Mouse (Mus musculus) midbrain, embryonic 11.5 days (tissue): ENCODE measurements around the gene Nptx2. TPM values are rescaled to one million over a fixed set of nuclear protein-coding genes. Genes with fewer than 3 reads are reported as not detected.

Experiments
- ATAC-seq: fragments of 200-750 bp; cut with Nextera tagmentation; 2 replicates; pipeline ENCODE4 v1.8.0; 2017; ENCODE audit warnings: moderate TSS enrichment, moderate library complexity; ENCODE audit not compliant: low FRiP score
- DNase-seq: peaks from one replicate; pipeline ENCODE4 v3.0.0; 2015; ENCODE audit warnings: low spot score; ENCODE audit errors: missing footprints
- H3K27ac ChIP-seq: fragments of 300-500 bp; sonication (generic); 2 replicates; pipeline ENCODE4 v1.5.1; 2014; ENCODE audit warnings: low read depth, low read length
- H3K27me3 ChIP-seq: fragments of 300-500 bp; sonication (generic); 2 replicates; pipeline ENCODE4 v1.6.1; 2014; ENCODE audit warnings: mild to moderate bottlenecking, low read length, moderate library complexity, mixed read lengths; ENCODE audit not compliant: control insufficient read depth, insufficient read depth
- H3K36me3 ChIP-seq: fragments of 300-500 bp; sonication (generic); 2 replicates; pipeline ENCODE4 v1.6.1; 2014; ENCODE audit warnings: mild to moderate bottlenecking, low read length, moderate library complexity, mixed read lengths; ENCODE audit not compliant: control insufficient read depth, insufficient read depth
- H3K4me1 ChIP-seq: fragments of 300-500 bp; sonication (generic); 2 replicates; pipeline ENCODE4 v1.6.1; 2014; ENCODE audit warnings: low read length; ENCODE audit not compliant: control insufficient read depth, insufficient read depth
- H3K4me2 ChIP-seq: fragments of 300-500 bp; sonication (generic); 2 replicates; pipeline ENCODE4 v1.6.1; 2014; ENCODE audit warnings: mild to moderate bottlenecking, moderate library complexity
- H3K4me3 ChIP-seq: fragments of 300-500 bp; sonication (generic); 2 replicates; pipeline ENCODE4 v1.5.1; 2014; ENCODE audit warnings: low read depth, low read length
- H3K9ac ChIP-seq: fragments of 300-500 bp; sonication (generic); 2 replicates; pipeline ENCODE4 v1.6.1; 2014; ENCODE audit warnings: low read length
- H3K9me3 ChIP-seq: fragments of 300-500 bp; sonication (generic); 2 replicates; pipeline ENCODE4 v1.6.1; 2016; ENCODE audit warnings: low read length; ENCODE audit not compliant: control insufficient read depth
- WGBS: fragments of 180-500 bp; shearing (Covaris S2); extraction: QIAGEN DNeasy Blood & Tissue Kit; methylation state at CpG from one replicate; pipeline ENCODE4 v1.1.7; 2014; 5-methylcytosine and 5-hydroxymethylcytosine counted together
- polyA plus RNA-seq: library from polyadenylated mRNA; unstranded; fragments of >200 nt; fragmentation: Nextera tagmentation; extraction: Ambion mirVana; gene quantifications from 2 replicates; pipeline ENCODE4 v1.2.1, GENCODE M21; 2014

Nptx2 gene
- polyA plus RNA-seq, 1 experiment from 2014 or later, result 1.9 TPM

GRCm38 (mm10) chr5:144520096-144520495 is 25.6 kb upstream of the Nptx2 start:
- WGBS, result 45% methylated on average over 3 of the region's 3 CpGs
- no peak for ATAC-seq
- H3K9me3 ChIP-seq, result no peaks in the 10 kb centered on the region

DNA sequence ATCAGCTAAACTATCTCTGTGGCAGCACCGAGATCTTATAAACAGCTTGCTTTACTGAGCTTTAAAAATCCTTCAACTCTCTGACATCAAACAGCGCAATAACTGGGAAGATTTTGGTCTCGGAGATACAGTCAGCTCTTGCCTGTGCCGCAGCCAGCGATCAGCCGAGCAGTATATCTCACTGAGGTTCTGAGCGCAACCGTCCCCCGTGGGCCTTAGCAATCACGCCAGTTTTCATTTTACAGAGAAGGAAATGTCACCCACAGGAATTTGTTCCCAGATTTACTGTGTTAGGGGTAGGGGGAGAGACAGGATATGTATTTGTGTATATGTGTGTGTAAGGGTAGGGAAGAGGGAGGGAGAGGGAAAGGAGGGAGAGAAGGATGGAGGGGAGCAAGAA is 20.9 kb upstream of the Nptx2 start:
- Histone ChIP-seq H3K9me3 (no peaks in the 10 kb centered on the region), H3K4me2 (no peak overlapping the region), H3K27ac (no peak overlapping the region), H3K9ac (no peak overlapping the region), H3K4me3 (no peak overlapping the region), H3K4me1 (no peaks in the 10 kb centered on the region), H3K36me3 (no peaks in the 10 kb centered on the region), H3K27me3 (no peaks in the 10 kb centered on the region)
- 92% methylated on average over 10 of the region's 10 CpGs for WGBS
- no peak for ATAC-seq
- DNase-seq, result no peak

More at GRCm38 (mm10) chr5:144520096-144520495, 25.6 kb upstream of the Nptx2 start:
- H3K4me2 ChIP-seq, result no peak overlapping the region
- H3K27me3 ChIP-seq, result no peaks in the 10 kb centered on the region
- H3K4me3 ChIP-seq, result no peak overlapping the region
- H3K4me1 ChIP-seq, result no peaks in the 10 kb centered on the region
- no peaks in the 10 kb centered on the region for H3K36me3 ChIP-seq
- no peak for DNase-seq
- H3K27ac ChIP-seq, result no peak overlapping the region
- no peak overlapping the region for H3K9ac ChIP-seq

DNA sequence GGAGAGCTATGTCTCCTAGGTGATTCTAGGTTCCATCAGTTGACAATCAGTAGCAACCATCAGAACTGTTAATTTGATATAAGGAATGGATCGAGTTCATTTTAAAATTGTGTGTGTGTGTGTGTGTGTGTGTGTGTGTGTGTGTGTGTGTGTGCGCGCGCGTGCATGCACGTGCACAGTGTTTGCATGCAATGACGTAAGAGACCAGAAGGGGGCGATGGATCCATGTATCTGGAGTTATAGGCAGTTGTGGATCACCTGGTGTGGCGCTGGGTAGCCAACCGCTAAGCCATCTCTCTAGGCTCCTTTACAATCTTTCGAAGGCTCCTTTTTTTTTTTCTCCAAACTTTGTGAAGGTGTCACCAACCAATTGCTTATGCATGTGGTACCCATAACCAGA is 16.6 kb upstream of the Nptx2 start:
- Histone ChIP-seq H3K4me1 (no peaks in the 10 kb centered on the region), H3K27ac (no peak overlapping the region), H3K4me2 (no peak overlapping the region), H3K9ac (no peak overlapping the region), H3K9me3 (no peaks in the 10 kb centered on the region), H3K36me3 (no peaks in the 10 kb centered on the region), H3K27me3 (no peaks in the 10 kb centered on the region), H3K4me3 (no peak overlapping the region)
- WGBS, result 92% methylated on average over 11 of the region's 11 CpGs
- DNase-seq, result no peak
- no peak for ATAC-seq

- Histone ChIP-seq H3K4me2 (peak overlapping the region; percentile 15; the same call in 1 of the 2 replicates), H3K9me3 (no peaks in the 10 kb centered on the region), H3K9ac (no peak overlapping the region), H3K4me3 (no peak overlapping the region), H3K4me1 (peaks cover 11% of the 10 kb centered on the region), H3K36me3 (no peaks in the 10 kb centered on the region), H3K27ac (no peak overlapping the region), H3K27me3 (peaks cover 25% of the 10 kb centered on the region)
- WGBS, result 19% methylated on average over 12 of the region's 12 CpGs
- peak; percentile 92 for DNase-seq
- ATAC-seq, result peak; percentile 74
These were observed 2.9 kb upstream of the Nptx2 start for GRCm38 (mm10) chr5:144542711-144543308.

DNA sequence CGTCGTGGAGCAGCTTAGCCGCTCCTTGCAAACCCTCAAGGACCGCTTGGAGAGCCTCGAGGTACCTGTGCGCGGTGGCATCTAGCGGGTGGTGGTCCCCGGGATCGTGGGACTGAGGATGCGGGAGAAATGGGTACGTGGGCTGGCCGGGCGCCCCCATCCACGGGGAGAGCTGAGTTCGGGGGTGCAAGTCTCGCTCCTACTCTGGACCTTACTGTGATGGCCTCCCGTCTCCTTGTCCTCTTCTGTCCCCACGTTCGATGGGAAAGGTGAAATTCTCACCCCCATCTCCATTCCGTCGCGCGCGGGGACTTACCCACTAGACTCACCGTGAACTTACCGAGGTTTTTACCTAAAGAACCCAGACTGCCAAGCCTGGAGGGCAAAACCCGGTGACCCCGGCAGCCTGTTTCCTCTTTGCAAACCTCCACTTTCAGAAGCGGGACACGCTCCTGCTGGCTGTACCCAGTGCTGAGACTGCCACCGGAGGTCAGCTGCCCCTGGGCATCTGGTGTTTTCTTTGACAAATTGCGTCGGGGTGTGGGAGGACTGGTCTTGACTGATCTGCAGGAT is 807 bp downstream of the Nptx2 start:
- Histone ChIP-seq H3K4me3 (peak overlapping the region; percentile 32), H3K9me3 (no peaks in the 10 kb centered on the region), H3K27me3 (peaks cover 35% of the 10 kb centered on the region), H3K4me2 (peak overlapping the region; percentile 48), H3K36me3 (no peaks in the 10 kb centered on the region), H3K9ac (peak overlapping the region; percentile 43; the same call in 1 of the 2 replicates), H3K4me1 (peaks cover 17% of the 10 kb centered on the region), H3K27ac (no peak overlapping the region)
- DNase-seq (peak; percentile 92), ATAC-seq (no peak)
- WGBS, result under 1% methylated on average over 34 of the region's 34 CpGs

GRCm38 (mm10) chr5:144547333-144547878 is 1.7 kb downstream of the Nptx2 start:
- H3K4me1 ChIP-seq, result peaks cover 17% of the 10 kb centered on the region
- 11% methylated on average over 9 of the region's 9 CpGs for WGBS
- no peak for ATAC-seq
- H3K4me3 ChIP-seq, result peak overlapping the region; percentile 30
- H3K9me3 ChIP-seq, result no peaks in the 10 kb centered on the region
- DNase-seq, result peak; percentile 91
- H3K36me3 ChIP-seq, result no peaks in the 10 kb centered on the region
- H3K27me3 ChIP-seq, result peaks cover 35% of the 10 kb centered on the region
- no peak overlapping the region for H3K27ac ChIP-seq
- H3K4me2 ChIP-seq, result peak overlapping the region; percentile 57
- H3K9ac ChIP-seq, result peak overlapping the region; percentile 55; the same call in 1 of the 2 replicates

- peaks cover 35% of the 10 kb centered on the region for H3K27me3 ChIP-seq
- DNase-seq, result peak; percentile 90
- peak overlapping the region; percentile 55 for H3K9ac ChIP-seq
- under 1% methylated on average over 21 of the region's 21 CpGs for WGBS
- H3K4me2 ChIP-seq, result peak overlapping the region; percentile 57
- H3K4me3 ChIP-seq, result peak overlapping the region; percentile 30
- H3K9me3 ChIP-seq, result no peaks in the 10 kb centered on the region
- no peak overlapping the region for H3K27ac ChIP-seq
- H3K36me3 ChIP-seq, result no peaks in the 10 kb centered on the region
- peaks cover 15% of the 10 kb centered on the region for H3K4me1 ChIP-seq
- peak; percentile 36 for ATAC-seq
These were observed 2.5 kb downstream of the Nptx2 start for GRCm38 (mm10) chr5:144548079-144548631.

DNA sequence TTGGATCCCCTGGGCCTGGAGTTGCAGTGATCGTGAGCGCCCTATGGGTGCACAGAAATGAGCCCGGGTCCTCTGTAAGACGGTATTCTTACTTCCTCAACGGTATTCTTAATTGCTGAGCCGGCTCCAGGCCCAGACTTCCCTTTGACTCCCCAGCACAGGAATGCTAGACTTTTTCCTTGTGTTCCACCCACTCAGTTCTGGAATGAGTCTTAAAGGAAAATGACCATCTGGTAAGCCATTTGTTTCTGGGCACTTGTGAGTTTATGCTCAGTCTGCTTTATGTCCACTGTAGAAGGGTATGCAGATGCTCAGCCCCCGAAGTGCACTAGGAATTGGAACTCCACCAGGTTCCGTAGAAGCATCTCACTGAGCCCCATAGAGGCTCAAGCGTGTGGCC is 4.3 kb downstream of the Nptx2 start:
- DNase-seq (no peak), ATAC-seq (no peak)
- no peak overlapping the region for H3K9ac ChIP-seq
- H3K4me1 ChIP-seq, result peaks cover 15% of the 10 kb centered on the region
- H3K27me3 ChIP-seq, result peaks cover 34% of the 10 kb centered on the region
- H3K36me3 ChIP-seq, result no peaks in the 10 kb centered on the region
- H3K4me2 ChIP-seq, result no peak overlapping the region
- H3K4me3 ChIP-seq, result no peak overlapping the region
- 90% methylated on average over 9 of the region's 9 CpGs for WGBS
- no peak overlapping the region for H3K27ac ChIP-seq
- H3K9me3 ChIP-seq, result no peaks in the 10 kb centered on the region

GRCm38 (mm10) chr5:144550622-144551137 is 5.0 kb downstream of the Nptx2 start:
- H3K27ac ChIP-seq, result no peak overlapping the region
- H3K4me2 ChIP-seq, result no peak overlapping the region
- H3K36me3 ChIP-seq, result no peaks in the 10 kb centered on the region
- ATAC-seq, result no peak
- no peaks in the 10 kb centered on the region for H3K9me3 ChIP-seq
- peaks cover 15% of the 10 kb centered on the region for H3K4me1 ChIP-seq
- DNase-seq, result no peak
- no peak overlapping the region for H3K4me3 ChIP-seq
- H3K9ac ChIP-seq, result no peak overlapping the region
- peaks cover 30% of the 10 kb centered on the region for H3K27me3 ChIP-seq
- WGBS, result 72% methylated on average over 5 of the region's 5 CpGs
